Mouse (Mus musculus) embryo, embryonic 9.5 days (tissue): Measurements from ENCODE around the gene 1700047I17Rik2.
"Not testable (repeated sequence)": the region's sequence is repeated elsewhere in the genome, so short reads cannot be mapped to it uniquely, and the experiment has no call there.

Source experiments
- DNase-seq: peaks from one replicate; pipeline ENCODE4 v3.0.0-alpha.2; 2017; ENCODE audit errors: extremely low spot score

1700047I17Rik2 gene

DNA sequence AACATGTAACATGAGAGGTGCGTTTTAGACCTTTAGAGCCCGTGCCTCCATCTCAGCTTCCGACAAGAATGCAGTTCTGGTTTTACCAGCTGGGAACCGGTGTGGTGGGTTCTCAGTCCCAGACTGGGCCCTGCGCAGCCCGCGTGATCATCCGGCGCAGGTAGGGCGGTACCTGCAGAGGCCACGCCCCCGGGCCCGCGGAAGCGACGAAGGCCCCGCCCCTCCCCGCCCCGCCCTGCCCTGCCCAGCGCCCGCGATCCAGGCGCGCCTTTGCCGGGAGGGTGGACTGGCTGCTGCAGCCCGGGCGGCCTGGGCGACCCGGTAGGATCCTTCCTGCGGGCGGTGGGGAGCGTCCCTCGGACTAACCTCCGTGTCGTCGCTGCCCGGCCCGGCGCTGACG lies at the start of gene 1700047I17Rik2:
1700047I17Rik2 (plus strand) TSS at position 287 of the 400 bp plus-strand sequence.
- DNase-seq = not testable (repeated sequence)

DNA sequence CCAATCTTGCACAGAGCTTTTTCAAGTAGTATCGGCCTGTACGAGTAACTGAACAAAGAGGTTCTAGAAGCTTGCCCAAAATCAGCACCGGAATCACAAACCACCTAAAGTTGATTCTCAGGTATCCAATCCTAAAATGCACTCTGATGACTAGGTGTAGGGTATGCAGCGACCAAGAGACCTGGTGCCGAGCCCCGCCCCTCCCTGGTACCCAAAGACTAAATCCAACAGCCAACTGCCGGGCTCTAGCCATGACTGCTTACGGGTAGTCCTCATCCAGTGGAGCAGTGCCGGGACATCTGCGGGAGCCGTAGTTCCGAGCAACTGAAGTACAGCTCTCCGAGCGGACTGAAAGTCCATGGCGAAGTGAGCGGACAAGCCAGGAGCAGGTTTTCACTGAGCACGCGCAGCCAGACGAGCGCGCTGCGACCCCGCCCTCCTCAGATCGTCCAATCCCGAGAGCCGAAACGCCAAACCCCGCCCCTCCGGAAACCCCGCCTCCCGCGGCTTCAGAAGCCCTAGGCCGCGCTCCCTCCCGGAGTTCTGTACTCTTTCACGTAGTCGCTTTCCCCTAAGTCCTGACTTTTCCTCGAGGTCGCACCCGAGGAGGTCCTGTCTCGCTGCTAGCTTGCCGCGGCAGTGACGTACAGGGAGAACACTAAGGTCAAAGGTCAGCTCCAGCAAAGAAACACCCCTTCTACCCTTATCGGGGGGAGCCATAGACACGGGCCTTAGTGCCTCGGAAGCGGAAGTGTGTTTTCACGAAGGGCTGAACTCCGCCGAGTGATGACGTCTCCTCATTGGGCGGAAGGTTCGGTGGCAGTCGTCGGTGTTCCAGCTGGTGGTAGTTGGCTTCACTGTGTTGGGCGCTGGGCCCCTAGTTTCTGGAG lies 44.6 kb upstream of the 1700047I17Rik2 start, which contains the start of gene Srp54b:
Srp54b (plus strand) TSS at position 546 of the 890 bp plus-strand sequence.
- DNase-seq = not testable (repeated sequence)

DNA sequence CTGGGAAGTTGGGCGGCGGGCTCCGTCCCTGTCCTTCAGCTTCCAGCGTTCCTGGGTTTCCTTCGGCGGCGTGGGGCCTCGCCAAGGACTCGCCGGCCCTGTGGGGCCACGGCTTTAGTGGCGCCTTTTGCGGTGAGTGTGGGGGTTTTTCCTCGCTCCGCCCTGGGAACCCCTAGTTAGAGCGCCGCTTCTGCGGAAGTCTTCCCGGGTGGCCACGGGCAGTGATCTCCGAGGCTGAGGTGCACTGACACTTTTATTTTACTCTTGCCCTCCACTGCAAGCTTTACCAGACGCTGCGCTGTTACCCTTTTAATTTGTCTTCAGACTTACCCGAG lies 44.0 kb upstream of the 1700047I17Rik2 start:
- not testable (repeated sequence) for DNase-seq

GRCm38 (mm10) chr12:55167034-55167557 lies 32.3 kb upstream of the 1700047I17Rik2 start:
- not testable (repeated sequence) for DNase-seq

- not testable (repeated sequence) for DNase-seq
These were observed 11.7 kb upstream of the 1700047I17Rik2 start for GRCm38 (mm10) chr12:55187686-55188085.

DNA sequence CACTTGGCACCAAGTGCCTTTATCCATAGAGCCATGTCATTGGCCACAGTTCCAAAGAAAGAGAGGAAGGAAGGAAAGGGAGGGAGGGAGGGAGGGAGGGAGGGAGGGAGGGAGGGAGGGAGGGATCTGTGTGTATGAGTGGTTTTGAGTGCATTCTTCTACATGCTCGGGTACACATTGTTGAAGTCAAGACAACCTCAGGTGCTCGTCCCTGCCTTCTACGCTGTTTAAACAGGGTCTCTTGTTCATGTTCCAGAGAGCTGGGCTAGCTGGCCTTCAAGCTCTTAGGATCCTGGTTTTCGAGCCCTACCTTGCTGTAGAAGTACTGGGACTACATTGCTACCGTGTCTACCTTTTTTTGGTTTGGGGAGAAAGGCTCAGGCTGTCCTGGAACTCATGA lies 10.3 kb upstream of the 1700047I17Rik2 start:
- not testable (repeated sequence) for DNase-seq

GRCm38 (mm10) chr12:55199799-55200198 lies 407 bp downstream of the 1700047I17Rik2 start:
- DNase-seq = not testable (repeated sequence)

- not testable (repeated sequence) for DNase-seq
These were observed 13.6 kb downstream of the 1700047I17Rik2 start for GRCm38 (mm10) chr12:55212944-55213343.

DNA sequence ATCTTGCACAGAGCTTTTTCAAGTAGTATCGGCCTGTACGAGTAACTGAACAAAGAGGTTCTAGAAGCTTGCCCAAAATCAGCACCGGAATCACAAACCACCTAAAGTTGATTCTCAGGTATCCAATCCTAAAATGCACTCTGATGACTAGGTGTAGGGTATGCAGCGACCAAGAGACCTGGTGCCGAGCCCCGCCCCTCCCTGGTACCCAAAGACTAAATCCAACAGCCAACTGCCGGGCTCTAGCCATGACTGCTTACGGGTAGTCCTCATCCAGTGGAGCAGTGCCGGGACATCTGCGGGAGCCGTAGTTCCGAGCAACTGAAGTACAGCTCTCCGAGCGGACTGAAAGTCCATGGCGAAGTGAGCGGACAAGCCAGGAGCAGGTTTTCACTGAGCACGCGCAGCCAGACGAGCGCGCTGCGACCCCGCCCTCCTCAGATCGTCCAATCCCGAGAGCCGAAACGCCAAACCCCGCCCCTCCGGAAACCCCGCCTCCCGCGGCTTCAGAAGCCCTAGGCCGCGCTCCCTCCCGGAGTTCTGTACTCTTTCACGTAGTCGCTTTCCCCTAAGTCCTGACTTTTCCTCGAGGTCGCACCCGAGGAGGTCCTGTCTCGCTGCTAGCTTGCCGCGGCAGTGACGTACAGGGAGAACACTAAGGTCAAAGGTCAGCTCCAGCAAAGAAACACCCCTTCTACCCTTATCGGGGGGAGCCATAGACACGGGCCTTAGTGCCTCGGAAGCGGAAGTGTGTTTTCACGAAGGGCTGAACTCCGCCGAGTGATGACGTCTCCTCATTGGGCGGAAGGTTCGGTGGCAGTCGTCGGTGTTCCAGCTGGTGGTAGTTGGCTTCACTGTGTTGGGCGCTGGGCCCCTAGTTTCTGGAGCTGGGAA lies 30.5 kb downstream of the 1700047I17Rik2 start, which contains the start of gene Srp54c:
Srp54c (plus strand) TSS at position 543 of the 894 bp plus-strand sequence.
- DNase-seq = not testable (repeated sequence)

GRCm38 (mm10) chr12:55230520-55230861 lies 31.1 kb downstream of the 1700047I17Rik2 start:
- not testable (repeated sequence) for DNase-seq

- DNase-seq = not testable (repeated sequence)
These were observed 42.9 kb downstream of the 1700047I17Rik2 start for GRCm38 (mm10) chr12:55242243-55242642.

- not testable (repeated sequence) for DNase-seq
These were observed 62.6 kb downstream of the 1700047I17Rik2 start for GRCm38 (mm10) chr12:55261950-55262349.

GRCm38 (mm10) chr12:55263385-55263784 lies 64.0 kb downstream of the 1700047I17Rik2 start:
- DNase-seq = not testable (repeated sequence)
